21 mouse cellular contexts compared by ENCODE assay signal in genomic region chr17:66252926-66253325, GRCm38 (mm10).
"Had no signal": no experiment of that assay in that cellular context is flagged by ENCODE, and none has a peak within 500 bp of the region (broad histone marks: within the 10 kb centered on the region; RNA-seq: fewer than 3 reads in every experiment).

No protein-coding gene starts in this region.

- ATAC-seq: liver, postnatal 0 days; lung, postnatal 0 days; midbrain, embryonic 15.5 days had no signal

- H3K27ac ChIP-seq: kidney, embryonic 15.5 days; left cerebral cortex, adult 2 months; limb, embryonic 12.5 days; limb, embryonic 15.5 days; liver, embryonic 14.5 days; macrophage; midbrain, embryonic 12.5 days; midbrain, embryonic 15.5 days; neural tube, embryonic 13.5 days; stomach, embryonic 15.5 days had no signal

- H3K4me3 ChIP-seq: kidney, embryonic 15.5 days; left cerebral cortex, adult 2 months; limb, embryonic 12.5 days; limb, embryonic 15.5 days; midbrain, embryonic 12.5 days; midbrain, embryonic 15.5 days; neural tube, embryonic 13.5 days; stomach, embryonic 15.5 days had no signal

- DNase-seq: kidney, postnatal 10 days; kidney, postnatal 36 days; layer of hippocampus, postnatal 36 days; liver, postnatal 0 days; lung, embryonic 14.5 days; retina, postnatal 1 day; right cerebral cortex, postnatal 25 days; spleen, adult 18-20 months; thymus, postnatal 25 days had no signal

- H3K4me1 ChIP-seq: limb, embryonic 15.5 days; midbrain, embryonic 12.5 days; midbrain, embryonic 15.5 days; neural tube, embryonic 13.5 days; stomach, embryonic 15.5 days had no signal

- H3K36me3 ChIP-seq: kidney, embryonic 15.5 days; limb, embryonic 12.5 days; limb, embryonic 15.5 days; midbrain, embryonic 12.5 days; midbrain, embryonic 15.5 days; neural tube, embryonic 13.5 days; stomach, embryonic 15.5 days had no signal

- H3K4me2 ChIP-seq: kidney, embryonic 15.5 days; limb, embryonic 12.5 days; limb, embryonic 15.5 days; liver, embryonic 11.5 days; lung, embryonic 14.5 days; midbrain, embryonic 12.5 days; midbrain, embryonic 15.5 days; neural tube, embryonic 13.5 days; stomach, embryonic 15.5 days had no signal

- H3K27me3 ChIP-seq: kidney, embryonic 15.5 days; limb, embryonic 12.5 days; limb, embryonic 15.5 days; midbrain, embryonic 12.5 days; midbrain, embryonic 15.5 days; neural tube, embryonic 13.5 days; stomach, embryonic 15.5 days had no signal

- H3K9ac ChIP-seq: kidney, embryonic 15.5 days; limb, embryonic 12.5 days; limb, embryonic 15.5 days; liver, embryonic 14.5 days; liver, postnatal 0 days; lung, embryonic 14.5 days; midbrain, embryonic 12.5 days; midbrain, embryonic 15.5 days; neural tube, embryonic 13.5 days; stomach, embryonic 15.5 days had no signal

- H3K9me3 ChIP-seq: kidney, embryonic 15.5 days; limb, embryonic 12.5 days; limb, embryonic 15.5 days; midbrain, embryonic 12.5 days; midbrain, embryonic 15.5 days; neural tube, embryonic 13.5 days; stomach, embryonic 15.5 days had no signal
